Mouse (Mus musculus) liver, embryonic 14.5 days (tissue): ENCODE data around the gene Adgrl1. TPM values are rescaled to one million over a fixed set of nuclear protein-coding genes. Genes with fewer than 3 reads are reported as not detected.
"Not testable (repeated sequence)": the region's sequence is repeated elsewhere in the genome, so short reads cannot be mapped to it uniquely, and the experiment has no call there.

Experiments used
- ATAC-seq: fragments of 200-750 bp; cut with Nextera tagmentation; 2 replicates; pipeline ENCODE4 v1.8.0; 2017; ENCODE audit warnings: moderate number of reproducible peaks, mild to moderate bottlenecking, moderate library complexity; ENCODE audit not compliant: insufficient read depth
- DNase-seq, 3 experiments: peaks; one replicate each; pipeline ENCODE4 v3.0.0-alpha.2; 2012 to 2013; ENCODE audit warnings: low read depth in 3 of 3, low spot score in 3 of 3
- H3K27ac ChIP-seq: fragments of 300-500 bp; sonication (generic); 2 replicates; pipeline ENCODE4 v1.5.1; 2014; ENCODE audit warnings: moderate library complexity, mild to moderate bottlenecking, control low read depth, inconsistent platforms
- H3K27me3 ChIP-seq: fragments of 300-500 bp; sonication (generic); 2 replicates; pipeline ENCODE4 v1.6.1; 2014; ENCODE audit warnings: mild to moderate bottlenecking, low read length, moderate library complexity; ENCODE audit not compliant: control insufficient read depth, insufficient read depth
- H3K36me3 ChIP-seq: fragments of 300-500 bp; sonication (generic); replicated peaks from 2 replicates; pipeline ENCODE4 v1.6.1; 2014; ENCODE audit warnings: low read depth; ENCODE audit not compliant: control insufficient read depth, insufficient read depth
- H3K4me1 ChIP-seq, 2 experiments: fragments of 200-500 bp in 1 of 2; fragments of 300-500 bp in 1 of 2; sonication (generic) in 1 of 2; replicated peaks; 2 replicates each; pipeline ENCODE4 v1.6.1; 2012 to 2014; ENCODE audit warnings: antibody characterized with exemption in 1 of 2, inconsistent platforms in 1 of 2, low read length in 1 of 2; ENCODE audit not compliant: control insufficient read depth in 2 of 2, insufficient read depth in 2 of 2
- H3K4me2 ChIP-seq: fragments of 300-500 bp; sonication (generic); 2 replicates; pipeline ENCODE4 v1.6.1; 2014; ENCODE audit warnings: low read depth, mild to moderate bottlenecking, control low read depth, moderate library complexity
- H3K4me3 ChIP-seq, 2 experiments: fragments of 200-500 bp in 1 of 2; fragments of 300-500 bp in 1 of 2; sonication (generic) in 1 of 2; 2 replicates each; pipeline ENCODE4 v1.5.1; 2012 to 2014; ENCODE audit warnings: low read depth in 2 of 2, low read length in 2 of 2, mild to moderate bottlenecking in 2 of 2, control low read depth in 1 of 2, inconsistent platforms in 1 of 2, moderate library complexity in 1 of 2; ENCODE audit not compliant: insufficient read depth in 1 of 2
- H3K9ac ChIP-seq: fragments of 300-500 bp; sonication (generic); replicated peaks from 2 replicates; pipeline ENCODE4 v1.6.1; 2014; ENCODE audit warnings: mild to moderate bottlenecking, control low read depth, moderate library complexity
- H3K9me3 ChIP-seq: fragments of 300-500 bp; sonication (generic); 2 replicates; pipeline ENCODE4 v1.6.1; 2016; ENCODE audit warnings: low read length, mixed read lengths; ENCODE audit not compliant: control insufficient read depth
- CTCF ChIP-seq: IDR thresholded peaks from 2 replicates; pipeline ENCODE4 v1.5.1; 2016; ENCODE audit warnings: antibody characterized with exemption, low read depth, control low read depth
- EP300 ChIP-seq: IDR thresholded peaks from 2 replicates; pipeline ENCODE4 v1.6.1; 2016; ENCODE audit warnings: antibody characterized with exemption, low read depth
- WGBS: fragments of 180-500 bp; shearing (Covaris S2); extraction: QIAGEN DNeasy Blood & Tissue Kit; methylation state at CpG from one replicate; pipeline ENCODE4 v1.1.7; 2014; ENCODE audit not compliant: insufficient replicate concordance; 5-methylcytosine and 5-hydroxymethylcytosine counted together
- microRNA-seq: library from miRNA; unstranded; fragments of <30 nt; microRNA quantifications from one replicate; pipeline ENCODE4, GENCODE M21; 2016
- polyA plus RNA-seq, 2 experiments: library from polyadenylated mRNA; depleted of rRNA in 1 of 2; stranded (reverse) in 1 of 2; unstranded in 1 of 2; fragments of >200 nt; fragmentation: Nextera tagmentation in 1 of 2; extraction: Ambion mirVana in 1 of 2; gene quantifications; 2 replicates each; pipeline versions ENCODE4 v1.2.1 to v1.2.3; 2012 to 2014

Gene Adgrl1
- polyA plus RNA-seq, 2 experiments, result 1.2 to 4.5 TPM

DNA sequence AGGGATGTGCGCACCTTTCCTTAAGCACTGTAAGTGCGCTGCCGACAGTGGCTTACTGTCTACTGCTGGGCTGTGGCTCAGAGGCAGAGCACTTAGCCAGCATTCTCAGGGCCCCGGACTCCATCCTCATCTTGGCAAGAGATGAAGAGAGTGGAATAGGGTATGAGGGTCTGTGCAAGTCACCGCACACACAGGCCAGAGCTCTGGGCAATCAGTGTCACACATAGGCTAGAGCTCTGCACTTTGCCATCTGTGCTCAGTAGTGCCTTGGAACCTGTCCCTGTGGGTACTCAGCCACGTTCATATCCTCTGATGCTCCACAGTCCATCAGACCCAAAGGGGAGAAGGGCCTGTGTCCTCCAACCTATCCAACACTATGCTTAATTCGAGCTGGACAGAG lies 81.6 kb downstream of the Adgrl1 start:
- H3K36me3 ChIP-seq, result peaks cover 7% of the 10 kb centered on the region
- no peak for DNase-seq
- no peak for ATAC-seq
- H3K4me3 ChIP-seq, result no peak overlapping the region
- no peaks in the 10 kb centered on the region for H3K9me3 ChIP-seq
- H3K9ac ChIP-seq, result no peak overlapping the region
- no peak overlapping the region for H3K4me2 ChIP-seq
- no peak overlapping the region for H3K27ac ChIP-seq
- WGBS, result 86% methylated on average over 7 of the region's 7 CpGs
- H3K27me3 ChIP-seq, result no peaks in the 10 kb centered on the region
- TF ChIP-seq EP300 (no peak), CTCF (no peak)
- H3K4me1 ChIP-seq, result peaks cover 0 to 8% of the 10 kb centered on the region in 2 experiments; a peak in 1 of 4 replicates

DNA sequence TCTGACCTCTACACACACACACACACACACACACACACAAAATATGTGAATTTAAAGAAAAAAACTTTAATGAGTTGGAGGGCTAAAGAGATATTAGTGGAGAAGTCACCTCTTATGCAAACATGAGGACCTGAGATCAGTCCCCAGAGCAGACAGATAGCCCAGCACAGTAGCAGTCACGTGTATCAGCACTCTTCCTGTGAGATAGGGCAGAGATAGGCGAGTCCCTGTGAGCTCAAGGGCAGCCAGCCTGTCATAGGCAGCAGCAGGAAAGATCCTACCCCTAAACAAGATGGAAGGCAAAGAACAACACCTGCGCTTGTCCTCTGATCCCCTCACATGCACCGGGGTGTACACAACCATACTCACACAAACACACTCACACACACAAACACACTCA lies 82.5 kb downstream of the Adgrl1 start:
- no peak overlapping the region for H3K4me3 ChIP-seq
- H3K27me3 ChIP-seq, result no peaks in the 10 kb centered on the region
- H3K9me3 ChIP-seq, result no peaks in the 10 kb centered on the region
- H3K27ac ChIP-seq, result no peak overlapping the region
- peak; percentile 69; the same call in 1 of the 2 replicates for ATAC-seq
- no peak for TF ChIP-seq EP300
- no peak for TF ChIP-seq CTCF
- 48% methylated on average over 4 of the region's 4 CpGs for WGBS
- peaks cover 0 to 4% of the 10 kb centered on the region in 2 experiments; a peak in 1 of 4 replicates for H3K4me1 ChIP-seq
- no peak overlapping the region for H3K4me2 ChIP-seq
- peaks cover 12% of the 10 kb centered on the region for H3K36me3 ChIP-seq
- DNase-seq, result no peak
- no peak overlapping the region for H3K9ac ChIP-seq

DNA sequence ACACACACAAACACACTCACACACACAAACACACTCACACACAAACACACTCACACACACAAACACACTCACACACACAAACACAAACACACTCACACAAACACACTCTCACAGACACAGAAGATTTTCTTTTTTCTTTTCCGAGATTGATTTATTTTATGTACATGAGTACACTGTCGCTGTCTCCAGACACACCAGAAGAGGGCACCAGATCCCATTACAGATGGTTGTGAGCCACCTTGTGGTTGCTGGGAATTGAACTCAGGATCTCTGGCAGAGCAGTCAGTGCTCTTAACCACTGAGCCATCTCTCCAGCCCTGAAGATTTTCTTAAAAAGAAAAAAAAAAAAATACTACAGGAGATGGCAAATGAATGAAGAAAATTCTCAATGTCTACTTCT lies 83.3 kb downstream of the Adgrl1 start:
- H3K27ac ChIP-seq, DNase-seq, H3K9me3 ChIP-seq, H3K9ac ChIP-seq, ATAC-seq, H3K4me3 ChIP-seq, H3K27me3 ChIP-seq, H3K4me2 ChIP-seq, H3K4me1 ChIP-seq: not testable (repeated sequence)
- 87% methylated on average over 2 of the region's 2 CpGs for WGBS
- peaks cover 15% of the 10 kb centered on the region for H3K36me3 ChIP-seq
- TF ChIP-seq CTCF, result peak; percentile 36; the same call in 1 of the 2 replicates

DNA sequence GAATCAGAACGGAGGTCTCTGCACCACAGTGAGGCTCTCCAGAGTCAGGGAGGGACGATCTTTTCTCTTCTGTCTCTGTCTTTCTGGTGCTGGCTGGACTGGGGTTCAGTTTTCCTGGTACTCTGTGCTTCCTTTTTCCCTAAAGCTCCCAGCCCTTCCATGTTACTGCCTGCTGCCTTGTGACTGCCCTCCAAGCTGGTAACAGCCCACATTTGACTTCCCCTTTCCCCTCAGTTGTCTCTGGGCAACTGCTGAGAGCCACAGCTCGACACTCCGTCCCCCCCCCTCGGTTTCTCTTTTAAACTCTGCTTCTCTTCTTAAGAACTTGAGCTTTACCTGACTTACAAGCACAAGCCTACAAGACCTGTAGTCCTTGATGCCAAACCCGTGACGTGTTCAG lies 89.3 kb downstream of the Adgrl1 start:
- Histone ChIP-seq H3K36me3 (peaks cover 12% of the 10 kb centered on the region), H3K9me3 (no peaks in the 10 kb centered on the region), H3K27ac (no peak overlapping the region), H3K4me1 (peaks cover 16 to 24% of the 10 kb centered on the region in 2 experiments), H3K9ac (no peak overlapping the region), H3K27me3 (no peaks in the 10 kb centered on the region), H3K4me2 (no peak overlapping the region), H3K4me3 (no peak overlapping the region)
- ATAC-seq (no peak), DNase-seq (no peak)
- WGBS, result 45% methylated on average over 7 of the region's 7 CpGs
- TF ChIP-seq CTCF (no peak), EP300 (no peak)

DNA sequence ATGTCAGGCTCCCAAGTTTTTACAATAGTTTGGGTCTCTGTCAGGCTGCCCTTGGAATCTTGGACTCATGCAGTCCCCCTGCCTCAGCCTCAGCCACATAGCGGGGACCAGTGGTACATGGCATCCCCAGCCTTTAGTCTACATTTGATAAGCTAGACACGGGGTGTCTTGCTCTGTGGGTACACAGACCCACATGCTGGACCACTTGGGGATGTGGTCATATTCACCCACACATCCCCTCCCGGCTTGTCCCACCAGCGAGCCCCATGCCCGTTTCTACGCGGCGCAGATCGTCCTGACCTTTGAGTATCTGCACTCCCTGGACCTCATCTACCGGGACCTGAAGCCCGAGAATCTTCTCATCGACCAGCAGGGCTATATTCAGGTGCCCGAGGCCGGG lies 90.3 kb downstream of the Adgrl1 start:
- Histone ChIP-seq H3K27ac (no peak overlapping the region), H3K27me3 (no peaks in the 10 kb centered on the region), H3K4me3 (no peak overlapping the region), H3K9me3 (no peaks in the 10 kb centered on the region), H3K9ac (no peak overlapping the region), H3K4me1 (peaks cover 16 to 26% of the 10 kb centered on the region in 2 experiments), H3K4me2 (no peak overlapping the region), H3K36me3 (peaks cover 12% of the 10 kb centered on the region)
- 86% methylated on average over 14 of the region's 14 CpGs for WGBS
- no peak for ATAC-seq
- DNase-seq, result no peak
- no peak for TF ChIP-seq CTCF

Small RNAs within 50 kb of the gene (microRNA-seq; reads per million reads assigned to microRNA genes)
- gene Gm44330, result not detected
- gene Gm44450, result not detected

Other genes starting within 250 kb of the Adgrl1 start
- 22.5 and 27.2 TPM in 2 replicates for gene Gipc1, start 247.4 kb upstream of the Adgrl1 start, polyA plus RNA-seq (2012; rRNA removed)
- gene Gipc1, start 247.4 kb upstream of the Adgrl1 start, polyA plus RNA-seq (2014; fragmentation: Nextera tagmentation; extraction: Ambion mirVana), result 32.5 and 34.7 TPM in 2 replicates
- 0.09 and 0.19 TPM in 2 replicates for gene Ptger1, start 233.4 kb upstream of the Adgrl1 start, polyA plus RNA-seq (2012; rRNA removed)
- gene Ptger1, start 233.4 kb upstream of the Adgrl1 start, polyA plus RNA-seq (2014; fragmentation: Nextera tagmentation; extraction: Ambion mirVana), result 0.18 and 0.47 TPM in 2 replicates
- 8.7 and 9.5 TPM in 2 replicates for gene Pkn1, start 200.9 kb upstream of the Adgrl1 start, polyA plus RNA-seq (2012; rRNA removed)
- gene Pkn1, start 200.9 kb upstream of the Adgrl1 start, polyA plus RNA-seq (2014; fragmentation: Nextera tagmentation; extraction: Ambion mirVana), result 6.9 TPM in 2 replicates
- 92.3 and 110 TPM in 2 replicates for gene Ddx39, start 184.9 kb upstream of the Adgrl1 start, polyA plus RNA-seq (2012; rRNA removed)
- gene Ddx39, start 184.9 kb upstream of the Adgrl1 start, polyA plus RNA-seq (2014; fragmentation: Nextera tagmentation; extraction: Ambion mirVana), result 191 and 199 TPM in 2 replicates
- gene Adgre5, start 158.8 kb upstream of the Adgrl1 start, polyA plus RNA-seq (2012; rRNA removed), result 8.6 and 11.3 TPM in 2 replicates
- 8.7 and 8.9 TPM in 2 replicates for gene Adgre5, start 158.8 kb upstream of the Adgrl1 start, polyA plus RNA-seq (2014; fragmentation: Nextera tagmentation; extraction: Ambion mirVana)
- gene Gm10644, start 55.1 kb downstream of the Adgrl1 start, polyA plus RNA-seq (2012; rRNA removed), result 0.30 and 0.31 TPM in 2 replicates
- 0.09 and 0.30 TPM in 2 replicates for gene Gm10644, start 55.1 kb downstream of the Adgrl1 start, polyA plus RNA-seq (2014; fragmentation: Nextera tagmentation; extraction: Ambion mirVana)
- gene Asf1b, start 55.4 kb downstream of the Adgrl1 start, polyA plus RNA-seq (2012; rRNA removed), result 92.7 and 98.5 TPM in 2 replicates
- 130 and 138 TPM in 2 replicates for gene Asf1b, start 55.4 kb downstream of the Adgrl1 start, polyA plus RNA-seq (2014; fragmentation: Nextera tagmentation; extraction: Ambion mirVana)
- 19.9 and 24.8 TPM in 2 replicates for gene Prkaca, start 72.9 kb downstream of the Adgrl1 start, polyA plus RNA-seq (2012; rRNA removed)
- gene Prkaca, start 72.9 kb downstream of the Adgrl1 start, polyA plus RNA-seq (2014; fragmentation: Nextera tagmentation; extraction: Ambion mirVana), result 30.6 and 34.0 TPM in 2 replicates
- gene Samd1, start 97.6 kb downstream of the Adgrl1 start, polyA plus RNA-seq (2012; rRNA removed), result 32.5 and 34.5 TPM in 2 replicates
- gene Samd1, start 97.6 kb downstream of the Adgrl1 start, polyA plus RNA-seq (2014; fragmentation: Nextera tagmentation; extraction: Ambion mirVana), result 9.1 and 9.3 TPM in 2 replicates
- 0.41 and 0.65 TPM in 2 replicates for gene 1700067K01Rik, start 101.4 kb downstream of the Adgrl1 start, polyA plus RNA-seq (2012; rRNA removed)
- 0.41 and 0.49 TPM in 2 replicates for gene 1700067K01Rik, start 101.4 kb downstream of the Adgrl1 start, polyA plus RNA-seq (2014; fragmentation: Nextera tagmentation; extraction: Ambion mirVana)
- gene 2210011C24Rik, start 112.1 kb downstream of the Adgrl1 start, polyA plus RNA-seq (2012; rRNA removed), result not detected in 2 replicates
- not detected in 2 replicates for gene 2210011C24Rik, start 112.1 kb downstream of the Adgrl1 start, polyA plus RNA-seq (2014; fragmentation: Nextera tagmentation; extraction: Ambion mirVana)
- gene Palm3, start 121.4 kb downstream of the Adgrl1 start, polyA plus RNA-seq (2012; rRNA removed), result 0.11 and 0.19 TPM in 2 replicates
- gene Palm3, start 121.4 kb downstream of the Adgrl1 start, polyA plus RNA-seq (2014; fragmentation: Nextera tagmentation; extraction: Ambion mirVana), result 0.09 TPM in 1 of 2 replicates, not detected in the other
- 0.56 and 0.70 TPM in 2 replicates for gene Il27ra, start 142.5 kb downstream of the Adgrl1 start, polyA plus RNA-seq (2012; rRNA removed)
- 0.32 and 0.45 TPM in 2 replicates for gene Il27ra, start 142.5 kb downstream of the Adgrl1 start, polyA plus RNA-seq (2014; fragmentation: Nextera tagmentation; extraction: Ambion mirVana)
- not detected in 2 replicates for gene Rln3, start 144.9 kb downstream of the Adgrl1 start, polyA plus RNA-seq (2012; rRNA removed)
- not detected in 2 replicates for gene Rln3, start 144.9 kb downstream of the Adgrl1 start, polyA plus RNA-seq (2014; fragmentation: Nextera tagmentation; extraction: Ambion mirVana)
- 0.08 and 0.22 TPM in 2 replicates for gene Gm10643, start 165.0 kb downstream of the Adgrl1 start, polyA plus RNA-seq (2012; rRNA removed)
- 0.16 TPM in 1 of 2 replicates, not detected in the other for gene Gm10643, start 165.0 kb downstream of the Adgrl1 start, polyA plus RNA-seq (2014; fragmentation: Nextera tagmentation; extraction: Ambion mirVana)
- 4.6 and 5.0 TPM in 2 replicates for gene Rfx1, start 166.7 kb downstream of the Adgrl1 start, polyA plus RNA-seq (2012; rRNA removed)
- gene Rfx1, start 166.7 kb downstream of the Adgrl1 start, polyA plus RNA-seq (2014; fragmentation: Nextera tagmentation; extraction: Ambion mirVana), result 1.5 and 2.6 TPM in 2 replicates
- 16.8 and 17.1 TPM in 2 replicates for gene Dcaf15, start 204.7 kb downstream of the Adgrl1 start, polyA plus RNA-seq (2012; rRNA removed)
- gene Dcaf15, start 204.7 kb downstream of the Adgrl1 start, polyA plus RNA-seq (2014; fragmentation: Nextera tagmentation; extraction: Ambion mirVana), result 2.5 and 3.2 TPM in 2 replicates
- gene Podnl1, start 225.9 kb downstream of the Adgrl1 start, polyA plus RNA-seq (2012; rRNA removed), result 0.03 and 0.04 TPM in 2 replicates
- not detected in 2 replicates for gene Podnl1, start 225.9 kb downstream of the Adgrl1 start, polyA plus RNA-seq (2014; fragmentation: Nextera tagmentation; extraction: Ambion mirVana)
- gene Cc2d1a, start 247.8 kb downstream of the Adgrl1 start, polyA plus RNA-seq (2012; rRNA removed), result 3.0 and 3.4 TPM in 2 replicates
- 2.3 and 3.6 TPM in 2 replicates for gene Cc2d1a, start 247.8 kb downstream of the Adgrl1 start, polyA plus RNA-seq (2014; fragmentation: Nextera tagmentation; extraction: Ambion mirVana)
- 0.15 and 0.19 TPM in 2 replicates for gene 4930432K21Rik, start 247.9 kb downstream of the Adgrl1 start, polyA plus RNA-seq (2012; rRNA removed)
- 0.25 TPM in 1 of 2 replicates, not detected in the other for gene 4930432K21Rik, start 247.9 kb downstream of the Adgrl1 start, polyA plus RNA-seq (2014; fragmentation: Nextera tagmentation; extraction: Ambion mirVana)